Mouse (Mus musculus) large intestine, adult 2 months (tissue): Measurements from ENCODE around the gene Smpdl3b. TPM values are rescaled to one million over a fixed set of nuclear protein-coding genes. Genes with fewer than 3 reads are reported as not detected.

Source experiments
- polyA plus RNA-seq: library from polyadenylated mRNA; depleted of rRNA; stranded (reverse); fragments of >200 nt; gene quantifications from 2 replicates; pipeline ENCODE4 v1.2.3, GENCODE M21; 2012; rRNA removed

Smpdl3b gene
- polyA plus RNA-seq, 1 experiment, result 29.3 TPM

Other genes starting within 250 kb of the Smpdl3b start
- gene Sesn2, start 246.8 kb downstream of the Smpdl3b start, polyA plus RNA-seq, result 6.5 and 6.8 TPM in 2 replicates
- gene Atpif1, start 223.6 kb downstream of the Smpdl3b start, polyA plus RNA-seq, result 183 and 254 TPM in 2 replicates
- gene Dnajc8, start 221.7 kb downstream of the Smpdl3b start, polyA plus RNA-seq, result 24.4 and 25.3 TPM in 2 replicates
- gene Ptafr, start 193.2 kb downstream of the Smpdl3b start, polyA plus RNA-seq, result 2.1 and 4.1 TPM in 2 replicates
- gene Eya3, start 118.3 kb downstream of the Smpdl3b start, polyA plus RNA-seq, result 15.5 and 21.2 TPM in 2 replicates
- gene Xkr8, start 24.7 kb downstream of the Smpdl3b start, polyA plus RNA-seq, result 2.0 and 6.3 TPM in 2 replicates
- gene Rpa2, start 11.1 kb upstream of the Smpdl3b start, polyA plus RNA-seq, result 25.4 and 26.2 TPM in 2 replicates
- 5.6 and 8.7 TPM in 2 replicates for gene Themis2, start 39.1 kb upstream of the Smpdl3b start, polyA plus RNA-seq
- gene Ppp1r8, start 85.9 kb upstream of the Smpdl3b start, polyA plus RNA-seq, result 30.8 and 36.2 TPM in 2 replicates
- 20.1 and 33.5 TPM in 2 replicates for gene Stx12, start 127.3 kb upstream of the Smpdl3b start, polyA plus RNA-seq
- gene Fam76a, start 165.3 kb upstream of the Smpdl3b start, polyA plus RNA-seq, result 8.7 and 10.5 TPM in 2 replicates
- 4.9 and 5.5 TPM in 2 replicates for gene Fgr, start 216.8 kb upstream of the Smpdl3b start, polyA plus RNA-seq